Mouse (Mus musculus) ES-E14 (cell line): ENCODE results near the gene Erc1.

ENCODE experiments used
- CHD2 ChIP-seq: IDR thresholded peaks from 2 replicates; pipeline ENCODE4 v1.6.1; 2014; ENCODE audit warnings: mild to moderate bottlenecking, low read depth, low read length, inconsistent platforms
- ZC3H11A ChIP-seq: IDR thresholded peaks from 2 replicates; pipeline ENCODE4 v1.6.1; 2012; ENCODE audit warnings: low read depth, mild to moderate bottlenecking, inconsistent platforms, low read length, borderline replicate concordance
- ZNF384 ChIP-seq: IDR thresholded peaks from 2 replicates; pipeline ENCODE4 v1.6.1; 2012; ENCODE audit warnings: low read depth, low read length, inconsistent platforms

DNA sequence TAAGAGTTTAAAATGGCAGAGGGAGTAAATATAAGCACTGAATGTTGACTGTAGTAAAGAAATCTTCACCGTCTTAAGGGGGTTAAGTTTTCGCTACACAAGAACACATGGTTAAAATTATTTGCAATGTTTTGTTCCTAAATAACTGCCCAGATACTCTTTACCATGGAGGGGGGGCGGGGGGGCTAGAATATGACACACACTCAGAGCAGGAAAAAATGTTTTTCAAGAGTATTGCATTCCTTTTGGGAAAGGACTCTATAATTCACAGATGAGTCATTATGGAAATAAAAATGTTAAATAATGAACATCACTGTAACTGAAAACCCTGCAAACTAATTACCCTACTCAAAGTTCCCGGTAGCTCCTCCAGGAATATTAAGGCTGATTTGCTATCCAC, 32.5 kb downstream of the Erc1 start:
- no peak for TF ChIP-seq ZNF384
- TF ChIP-seq CHD2 = no peak
- no peak for TF ChIP-seq ZC3H11A
